Mouse (Mus musculus): ENCODE data around the gene Ndufaf2.

DNA sequence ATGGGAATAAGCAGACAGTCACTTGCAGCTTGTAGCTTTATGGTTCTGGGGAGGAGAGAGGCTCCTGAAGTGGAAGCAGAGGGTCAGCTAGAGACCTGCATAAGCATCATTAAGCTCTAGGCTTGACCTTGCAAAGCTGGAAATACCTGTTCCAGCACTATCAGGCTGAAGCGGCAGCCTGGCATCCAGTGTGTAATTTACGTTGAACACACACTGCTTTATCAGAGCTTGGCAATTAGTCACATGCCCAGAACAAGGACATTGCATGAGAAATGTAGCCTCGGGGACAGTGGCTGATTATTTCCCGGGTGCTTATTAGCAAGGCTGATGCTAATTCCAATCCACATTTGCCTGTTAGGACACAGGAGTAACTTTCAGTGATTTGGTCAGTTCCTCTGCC, 196.5 kb downstream of the Ndufaf2 start:
- TF ChIP-seq CTCF (IDR thresholded peaks at IDR 0.05; ENCODE audit: low read depth, low read length) (no peak), TAL1 (conservative IDR thresholded peaks at IDR 0.05; ENCODE audit: low read depth, low read length) (no peak)
